Mouse (Mus musculus) hematopoietic stem cell, adult 5-6 weeks (primary cell): ENCODE data around the gene Prkag2. TPM values are rescaled to one million over a fixed set of nuclear protein-coding genes. Genes with fewer than 3 reads are reported as not detected.

Experiments
- ATAC-seq, 2 experiments: fragments of 125-278 bp in 1 of 2; replicated peaks in 1 of 2; 2 replicates each; pipeline ENCODE4 v1.8.0; 2016 to 2017; ENCODE audit warnings: inconsistent platforms in 2 of 2, mild to moderate bottlenecking in 2 of 2, moderate number of reproducible peaks in 2 of 2, low read depth in 1 of 2, moderate TSS enrichment in 1 of 2; ENCODE audit not compliant: low FRiP score in 2 of 2, poor library complexity in 2 of 2, severe bottlenecking in 2 of 2, insufficient read depth in 1 of 2, low TSS enrichment in 1 of 2
- total RNA-seq: library from RNA; stranded (forward); fragments of 172-1452, 232-1000 nt; gene quantifications from 2 replicates; pipeline ENCODE4 v1.2.3, GENCODE M21; 2017

Gene Prkag2
- total RNA-seq, 1 experiment from 2014 or later: 75.0 TPM

DNA sequence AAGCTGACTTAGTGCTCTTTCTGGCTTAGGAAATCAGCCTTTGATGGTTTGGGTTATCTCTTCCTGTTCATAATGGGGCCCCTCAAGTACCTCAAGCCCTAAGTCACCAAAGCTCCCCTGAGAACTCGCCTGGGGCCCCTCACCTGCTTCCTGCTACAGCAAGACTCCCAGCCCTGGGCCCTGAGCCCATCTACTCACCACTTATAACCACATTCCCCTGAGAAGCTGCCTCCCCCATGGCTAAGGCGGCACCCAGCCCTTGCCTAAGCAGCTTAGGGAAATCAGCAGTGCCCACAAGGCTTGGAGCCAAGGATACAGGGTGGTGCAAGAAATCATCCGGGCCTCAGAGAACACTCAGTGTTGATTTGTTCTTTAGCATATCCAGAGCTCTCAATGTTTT, 110.8 kb downstream of the Prkag2 start:
- peak; percentile 77 to 80 for ATAC-seq

DNA sequence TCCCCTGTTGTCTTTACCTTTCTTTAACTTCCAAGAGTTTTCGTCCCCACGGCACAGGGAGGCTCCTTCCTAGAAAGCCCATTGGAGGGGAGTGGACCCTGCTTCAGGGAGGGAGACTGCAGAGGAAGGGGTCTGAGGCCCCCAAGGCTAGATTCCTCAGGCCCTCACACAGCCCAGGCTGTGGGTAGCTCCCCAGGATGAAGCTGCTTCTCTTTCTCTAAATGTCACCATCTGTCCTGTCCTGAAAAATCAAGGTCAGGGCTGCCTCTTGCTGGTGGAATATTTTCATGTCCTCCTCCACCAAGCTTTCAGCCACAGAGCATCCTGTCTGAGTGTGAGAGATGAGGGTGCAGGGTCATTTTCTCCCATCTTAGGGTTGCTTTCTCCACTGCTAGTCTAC, 113.5 kb downstream of the Prkag2 start:
- ATAC-seq: no peak

DNA sequence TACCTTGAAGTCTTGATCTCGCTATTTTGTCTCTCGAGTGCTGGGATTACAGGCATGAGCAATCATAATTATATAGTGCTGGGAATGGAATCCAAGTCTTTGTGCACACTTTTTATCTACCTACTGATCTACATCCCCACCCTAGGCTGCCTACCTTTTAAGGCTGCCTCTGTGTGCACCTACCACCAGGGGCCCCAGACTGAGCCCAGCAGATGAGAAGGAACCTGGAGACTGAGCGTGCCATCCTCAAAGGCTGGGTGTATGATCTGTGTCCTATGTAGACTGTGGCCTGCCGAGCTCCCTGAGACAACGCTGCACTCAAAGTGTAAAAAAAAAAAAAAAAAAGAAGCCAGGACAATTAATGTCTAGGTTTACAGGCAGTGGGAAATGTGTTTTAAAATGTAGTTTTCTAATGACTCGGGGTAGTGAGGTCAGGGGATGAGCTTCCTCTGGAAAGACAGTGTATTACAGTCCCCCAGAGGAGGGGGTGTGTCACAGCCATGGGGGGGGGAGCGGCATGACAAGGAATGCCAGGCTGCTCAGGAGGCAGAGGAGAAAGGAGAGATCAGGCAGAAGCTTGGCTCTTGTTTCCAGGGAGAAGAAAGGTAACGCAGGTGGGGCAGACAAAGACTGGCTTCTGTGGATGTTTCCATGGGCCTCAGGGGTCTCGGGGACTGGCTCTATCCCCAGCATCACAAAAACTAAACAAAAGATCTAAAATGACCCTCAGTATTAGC, 114.1 kb downstream of the Prkag2 start:
- ATAC-seq: no peak

DNA sequence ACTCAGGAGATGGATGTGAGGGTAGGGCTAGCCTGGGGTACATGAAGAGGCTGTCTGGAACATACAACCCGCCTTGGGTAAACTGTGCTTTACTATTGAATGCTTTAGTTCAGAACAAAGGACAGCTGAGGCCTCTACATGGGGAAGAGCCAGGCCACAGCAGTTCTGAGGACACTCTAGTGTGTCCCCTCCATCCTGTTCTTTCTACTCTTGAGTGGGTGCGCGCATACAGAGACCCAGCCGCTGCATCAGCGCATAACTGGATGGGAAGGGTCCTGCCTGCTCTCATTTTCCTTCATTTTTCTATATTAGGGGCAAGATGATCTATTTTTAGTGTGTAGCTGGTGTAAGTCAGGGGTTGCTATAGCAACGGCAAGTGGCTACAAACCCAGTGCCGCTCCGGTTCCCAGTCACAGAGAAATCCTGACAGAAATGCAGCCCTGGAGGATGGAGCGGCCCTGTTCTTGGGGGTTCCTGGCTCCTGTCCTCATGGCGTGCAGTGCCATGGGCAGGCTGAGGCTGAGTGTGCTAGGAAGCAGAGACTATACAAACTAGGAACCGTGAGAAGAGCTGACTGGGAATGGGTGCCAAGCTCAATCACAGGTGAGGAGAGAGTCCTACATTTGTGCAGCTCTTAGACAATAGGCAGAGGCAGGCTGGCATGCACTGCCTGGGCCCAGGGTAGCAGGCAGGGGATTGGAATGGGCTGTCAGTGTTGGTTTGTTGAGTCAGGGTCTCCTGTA, 114.8 kb downstream of the Prkag2 start:
- no peak for ATAC-seq

DNA sequence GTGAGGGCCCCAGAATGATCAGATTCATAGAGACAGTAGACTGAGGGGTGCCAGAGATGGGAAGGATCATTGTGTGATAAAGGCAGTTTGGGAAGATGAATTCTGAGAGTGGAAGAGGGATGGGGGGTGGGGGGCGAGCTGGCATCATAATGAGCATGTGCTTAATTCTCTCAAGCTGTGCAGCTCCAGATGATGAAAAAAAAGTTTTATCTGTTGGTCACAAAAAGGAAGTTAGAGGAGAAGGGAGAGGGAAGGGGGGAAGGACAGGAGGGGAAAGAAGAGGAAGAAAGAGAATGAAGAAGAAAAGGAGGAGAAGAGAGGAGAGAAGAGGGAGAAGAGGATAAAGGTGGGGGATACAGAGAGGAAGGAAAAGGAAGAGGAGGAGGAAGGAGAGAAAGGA, 116.3 kb downstream of the Prkag2 start:
- ATAC-seq: no peak

DNA sequence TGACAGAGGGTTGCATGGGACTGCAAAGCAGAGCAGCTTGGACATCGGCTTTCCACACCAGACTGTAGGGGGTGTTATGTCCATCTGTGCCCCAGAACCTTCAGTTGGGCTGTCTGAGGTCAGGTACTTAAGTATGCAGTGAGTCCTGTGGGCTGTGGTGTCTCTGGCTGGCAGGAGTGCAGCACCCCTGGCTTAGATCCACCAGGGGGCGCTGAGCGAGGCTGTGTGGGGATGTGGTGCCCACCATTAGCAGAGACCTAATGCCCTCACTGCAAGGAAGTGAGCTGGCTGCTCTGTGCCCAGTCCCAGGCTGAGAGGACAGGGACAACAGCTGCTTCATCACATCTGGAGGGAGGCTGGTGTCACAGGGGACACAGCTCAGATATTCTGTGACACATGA, 116.9 kb downstream of the Prkag2 start:
- ATAC-seq: peak; percentile 85

DNA sequence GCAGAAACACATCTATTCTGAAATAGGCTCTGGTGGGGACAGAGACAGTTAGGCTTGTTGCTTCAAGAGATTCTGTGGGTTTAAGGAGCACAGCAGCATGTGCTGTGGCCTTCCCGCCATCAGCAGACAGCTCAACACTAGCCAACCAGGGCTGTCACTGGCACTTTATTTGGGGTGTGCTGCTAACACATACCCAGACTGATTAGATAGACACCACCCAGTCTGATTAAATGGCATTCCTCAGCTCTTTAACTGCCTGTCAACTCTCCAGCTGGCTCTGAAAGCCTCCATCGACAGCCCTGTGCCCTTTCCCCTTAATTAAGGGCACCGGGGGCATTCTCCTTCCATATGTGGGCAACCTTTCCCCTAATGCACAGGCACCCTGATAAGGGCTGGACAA, 118.2 kb downstream of the Prkag2 start:
- ATAC-seq: no peak

DNA sequence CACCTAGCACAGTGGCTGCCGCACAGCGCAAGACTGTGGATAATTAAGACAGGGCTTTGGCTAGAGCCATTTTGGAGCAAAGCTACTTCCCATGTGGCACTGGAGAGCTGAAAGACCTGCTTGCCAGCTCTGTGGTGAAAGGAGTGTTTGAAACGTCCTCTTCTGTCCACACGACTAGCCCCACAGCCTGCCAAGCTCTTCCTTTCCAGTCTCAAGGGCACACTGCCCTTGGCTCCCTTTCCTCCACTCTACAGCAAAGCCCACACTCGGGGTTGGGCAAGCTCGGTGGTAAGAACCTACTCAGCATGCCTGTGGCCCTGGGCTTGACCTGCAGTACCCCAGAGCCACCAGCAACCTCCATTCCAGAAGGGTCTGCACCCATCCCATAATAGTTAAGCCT, 118.7 kb downstream of the Prkag2 start:
- ATAC-seq: 0 out of 4 replicates have a peak, but pooled peaks of 1 of the 2 experiments have one; percentile 9

DNA sequence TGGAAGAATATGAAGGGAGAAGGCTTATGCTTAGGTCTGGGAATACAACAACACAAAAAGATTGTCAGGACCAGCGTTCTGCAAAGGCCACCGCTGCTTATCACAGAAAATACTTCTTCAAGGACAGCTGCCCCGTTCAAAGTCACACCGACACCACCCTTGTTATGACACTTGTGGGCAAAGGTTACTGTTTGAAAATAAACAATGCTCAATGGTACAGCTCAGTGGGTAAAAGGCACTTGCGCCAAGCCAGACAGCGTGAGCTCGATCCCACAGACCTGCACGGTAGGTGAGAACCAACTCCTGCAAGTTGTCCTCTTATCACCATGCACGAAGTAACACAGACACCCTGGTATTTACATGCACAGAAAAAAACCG, 120.5 kb downstream of the Prkag2 start:
- no peak for ATAC-seq

DNA sequence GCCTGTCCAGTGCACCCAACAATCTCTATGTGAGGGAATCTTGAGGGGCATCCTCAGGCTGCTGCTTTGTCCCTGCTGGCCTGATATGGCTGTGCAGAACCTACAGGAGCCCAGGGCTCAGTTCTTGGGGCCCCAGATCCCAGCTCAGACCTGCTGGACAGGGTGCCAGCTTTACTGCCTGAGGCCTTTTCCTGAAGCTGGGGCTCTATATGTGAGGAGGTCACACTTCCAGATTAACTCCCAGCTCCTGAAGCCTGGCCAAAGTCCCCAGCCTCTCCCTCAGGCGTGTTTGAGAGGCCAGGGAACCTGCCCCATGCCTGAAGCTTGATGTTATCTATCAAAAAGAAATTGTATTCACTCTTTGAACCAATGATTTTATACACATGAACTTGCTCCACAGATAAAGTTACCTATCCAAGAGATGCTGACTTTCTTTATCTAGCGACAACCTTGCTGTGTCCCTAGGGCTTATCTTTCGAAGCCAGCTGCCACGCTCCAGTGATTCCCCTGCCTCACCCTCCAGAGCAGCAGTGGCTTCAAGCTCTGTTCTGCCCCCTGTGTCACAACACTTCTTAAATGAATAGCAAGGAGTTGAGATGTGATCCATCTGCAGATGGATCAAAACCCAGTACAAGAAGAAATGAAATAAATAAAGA, 121.0 kb downstream of the Prkag2 start:
- no peak for ATAC-seq

DNA sequence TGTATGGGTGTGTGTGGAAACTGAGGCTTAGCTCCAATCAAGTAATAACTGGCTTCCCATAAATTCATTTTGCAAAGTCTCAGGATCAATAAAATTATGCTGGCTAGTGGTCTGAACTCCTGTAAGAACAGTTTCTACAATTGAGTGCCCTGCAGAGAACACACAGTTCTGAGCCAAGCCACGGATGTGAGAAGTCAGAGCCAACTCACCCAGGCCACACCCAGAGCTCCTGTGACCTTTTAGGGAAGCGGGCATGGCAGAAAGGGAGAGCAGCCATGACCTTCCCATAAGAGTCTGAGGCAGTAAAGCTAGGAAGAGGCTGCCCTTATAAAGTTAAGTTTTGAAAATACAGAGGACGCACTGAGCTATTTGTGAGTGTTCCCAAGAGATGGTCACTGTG, 123.5 kb downstream of the Prkag2 start:
- no peak for ATAC-seq

DNA sequence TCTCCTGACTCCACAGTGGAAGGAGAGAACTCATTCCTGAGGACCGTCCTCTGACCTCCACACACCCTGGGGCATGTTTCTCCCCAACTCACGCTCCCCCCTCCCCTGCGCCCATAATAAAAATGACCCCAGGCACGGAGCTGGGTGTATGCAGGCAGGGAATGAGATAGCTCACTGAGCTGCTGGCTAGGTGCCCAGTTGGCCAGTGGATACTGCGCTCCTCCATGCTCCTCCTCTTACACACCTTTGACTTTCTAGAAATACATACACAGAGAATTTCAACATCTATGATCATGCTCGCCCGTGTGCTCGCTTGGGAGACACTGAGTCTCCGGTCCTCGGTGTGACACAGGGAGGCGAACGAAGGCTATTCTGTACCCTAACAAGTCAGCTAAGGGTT, 124.2 kb downstream of the Prkag2 start:
- no peak for ATAC-seq

DNA sequence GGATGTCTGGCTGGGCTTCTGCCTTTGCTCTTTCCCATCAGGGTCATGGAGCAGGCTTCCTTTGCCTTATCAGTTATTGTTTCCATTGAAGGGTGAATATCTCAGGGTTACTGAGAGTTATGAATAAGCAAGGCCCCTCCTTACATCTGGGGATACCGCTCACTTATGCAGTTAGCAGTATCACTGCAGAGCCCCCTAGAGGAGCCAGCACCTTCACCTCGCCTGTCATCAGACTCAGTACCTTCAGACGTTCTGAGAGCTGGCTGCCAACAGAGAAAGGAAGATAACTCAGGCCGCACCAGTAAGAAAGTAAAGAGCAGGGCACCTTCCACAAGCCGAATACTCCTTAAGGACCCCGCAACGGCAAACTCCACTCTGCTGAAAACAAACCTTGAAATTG, 125.3 kb downstream of the Prkag2 start:
- ATAC-seq: no peak

DNA sequence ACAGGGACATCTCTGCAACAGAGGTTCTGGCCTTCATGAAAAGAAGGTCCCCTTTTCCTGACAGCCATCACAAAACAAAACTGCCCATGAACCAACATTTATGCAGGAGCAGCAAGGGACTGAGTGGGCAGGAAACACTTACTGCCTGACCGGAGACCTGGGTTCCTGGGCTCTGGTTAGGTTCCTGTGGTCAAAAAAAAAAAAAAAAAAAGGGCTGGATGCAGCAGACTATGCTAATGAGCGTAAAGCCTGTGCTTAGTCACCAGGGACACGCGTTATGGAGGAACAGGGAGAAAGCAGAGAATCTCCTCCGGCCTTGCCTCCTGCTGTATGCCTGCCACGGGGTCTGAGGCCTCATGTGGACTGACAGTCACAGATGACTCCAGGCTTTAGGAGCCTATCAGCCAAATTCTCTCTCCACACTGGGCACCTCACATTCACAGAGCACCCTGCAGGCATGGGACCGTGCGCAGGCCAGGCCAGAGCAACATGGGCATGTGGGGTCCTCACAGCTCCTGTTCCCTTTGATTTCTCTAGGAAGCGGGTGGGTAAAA, 126.7 kb downstream of the Prkag2 start:
- 0 out of 4 replicates have a peak, but pooled peaks of 1 of the 2 experiments have one; percentile 12 for ATAC-seq

DNA sequence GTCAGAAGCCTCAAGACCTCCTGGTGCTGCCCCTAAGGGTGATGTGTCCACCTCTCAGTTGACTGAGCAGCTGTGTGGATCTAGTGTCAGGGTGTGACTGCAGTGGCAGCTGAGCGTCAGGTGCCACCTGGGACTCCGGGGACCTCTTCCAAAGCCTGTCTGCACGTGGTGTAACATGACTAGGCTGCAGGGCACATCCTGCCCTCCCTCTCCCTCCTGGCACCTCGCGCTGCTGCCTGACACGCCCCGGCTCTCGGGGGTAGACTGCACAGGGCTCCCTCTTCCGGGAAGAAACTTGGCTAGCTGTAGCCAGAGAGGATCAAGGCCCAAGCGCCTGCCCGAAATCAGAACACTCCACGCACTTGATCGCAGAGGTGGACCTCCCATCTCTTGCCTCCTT, 127.2 kb downstream of the Prkag2 start:
- peak; percentile 78 to 80 for ATAC-seq

DNA sequence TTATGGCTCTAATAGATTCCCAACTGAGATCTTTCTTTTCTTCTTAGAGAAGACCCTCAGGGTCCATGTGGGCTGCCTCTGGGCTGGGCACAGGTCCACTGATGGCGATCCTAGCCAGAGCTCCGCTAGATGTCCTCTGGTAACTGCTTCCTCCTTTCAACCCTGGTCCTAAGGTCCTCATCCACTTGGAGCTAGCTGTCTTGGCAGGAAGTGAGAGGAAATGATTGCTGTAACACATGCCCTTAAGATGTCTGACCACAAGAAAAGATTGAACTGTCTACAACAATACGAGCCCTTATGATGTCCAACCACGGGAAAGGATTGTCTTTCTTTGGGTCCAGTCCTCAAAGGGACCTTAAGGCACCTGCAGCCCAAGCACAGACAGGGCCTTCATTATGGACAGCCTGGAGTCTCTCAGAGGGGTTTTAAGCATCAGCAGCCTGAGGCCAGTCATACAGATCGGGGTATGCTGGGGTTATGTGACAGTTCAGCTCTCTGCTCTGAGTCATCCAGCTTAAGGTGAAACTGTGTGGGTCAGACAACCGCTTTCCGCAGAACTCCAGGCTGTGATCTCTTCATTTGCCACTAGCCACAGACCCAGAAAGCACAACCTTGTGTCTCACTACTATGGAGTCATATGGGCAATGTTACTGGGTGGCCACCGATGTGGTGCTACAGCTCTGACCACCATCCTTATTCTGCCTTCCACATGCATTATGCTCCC, 129.7 kb downstream of the Prkag2 start:
- no peak; a peak in 1 of 4 replicates for ATAC-seq

DNA sequence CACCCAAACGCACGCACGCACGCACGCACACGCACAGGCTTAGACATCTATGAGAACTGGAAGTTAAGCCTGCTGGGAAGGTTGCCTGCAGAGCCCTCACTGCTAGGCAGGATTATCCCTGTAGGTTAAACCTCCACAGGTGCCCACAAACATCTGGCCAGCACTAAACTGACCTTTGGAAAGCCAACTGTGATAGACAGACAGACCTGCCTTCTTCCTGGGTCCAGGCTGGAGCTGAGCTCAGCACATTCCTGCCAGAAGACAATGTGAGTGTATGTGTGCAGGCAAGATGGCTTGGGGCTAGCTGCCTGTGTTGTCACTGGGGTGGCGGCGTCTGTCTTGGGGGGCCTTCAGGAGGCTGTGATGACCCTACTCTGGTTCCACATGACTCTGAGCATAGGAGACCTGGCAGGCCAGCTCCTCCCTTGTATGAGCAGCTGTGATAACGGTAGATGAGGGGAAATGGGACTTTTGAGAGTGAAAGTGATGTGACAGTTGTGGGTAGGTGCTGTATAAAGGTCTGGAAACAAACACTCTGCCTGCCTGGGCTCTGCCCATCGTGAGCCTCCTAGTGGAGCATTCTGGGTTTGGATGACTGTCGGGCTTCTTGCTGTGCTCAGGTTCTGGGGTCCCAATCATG, 131.1 kb downstream of the Prkag2 start:
- ATAC-seq: no peak
